Mouse (Mus musculus): ENCODE results near the gene Gm10229.
"Not testable (repeated sequence)": the region's sequence is repeated elsewhere in the genome, so short reads cannot be mapped to it uniquely, and the experiment has no call there.

GRCm38 (mm10) chr16:89041372-89041771 lies 26.3 kb downstream of the Gm10229 start, which contains the start of gene Gm10228:
- TF ChIP-seq CTCF (IDR thresholded peaks at IDR 0.05; ENCODE audit: low read depth, low read length); POLR2A (IDR thresholded peaks at IDR 0.05; ENCODE audit: extremely low read depth, insufficient read depth, low read length): not testable (repeated sequence)
